Mouse (Mus musculus) liver, adult 2 months (tissue): ENCODE results near the gene Gpc6.

Experiments
- CTCF ChIP-seq: fragments of 200-500 bp; IDR thresholded peaks from 2 replicates; pipeline ENCODE4 v1.5.1; 2011; ENCODE audit warnings: low read depth, low read length, control low read depth
- POLR2A ChIP-seq: fragments of 200-500 bp; IDR thresholded peaks from 2 replicates; pipeline ENCODE4 v1.6.1; 2011; ENCODE audit warnings: low read length, control low read depth; ENCODE audit not compliant: insufficient read depth; ENCODE audit errors: extremely low read depth

- no peak for TF ChIP-seq POLR2A
- TF ChIP-seq CTCF, result no peak
Measured at GRCm38 (mm10) chr14:117385731-117386270, 460.7 kb downstream of the Gpc6 start.
